In genomic region chr2:91972121-91972566, GRCm38 (mm10) we compare ENCODE assay signal across 8 mouse cellular contexts. TPM values are rescaled to one million over a fixed set of nuclear protein-coding genes. Genes with fewer than 3 reads are reported as not detected.
DNase-seq lines count a peak whose midpoint lies in the region; ATAC-seq lines count a peak whose summit lies in the region.
"Had no signal": no experiment of that assay in that cellular context is flagged by ENCODE, and none has a peak within 500 bp of the region (broad histone marks: within the 10 kb centered on the region; RNA-seq: fewer than 3 reads in every experiment).

No protein-coding gene starts in this region.

- WGBS in forebrain, embryonic 13.5 days: 42% methylated on average over 13 of the region's 13 CpGs
- 43% methylated on average over 13 of the region's 13 CpGs for WGBS in limb, embryonic 10.5 days
- WGBS in neural tube, embryonic 13.5 days: 17% methylated on average over 13 of the region's 13 CpGs

- peaks cover 42% of the 10 kb centered on the region for H3K4me1 ChIP-seq in forebrain, embryonic 13.5 days
- H3K4me1 ChIP-seq in limb, embryonic 10.5 days: peaks cover 54% of the 10 kb centered on the region
- peaks cover 46% of the 10 kb centered on the region for H3K4me1 ChIP-seq in neural tube, embryonic 13.5 days (replicated peaks)

- peak overlapping the region; percentile 71 for H3K27ac ChIP-seq in forebrain, embryonic 13.5 days
- H3K27ac ChIP-seq in limb, embryonic 10.5 days: peak overlapping the region; percentile 64; the same call in 1 of the 2 replicates
- H3K27ac ChIP-seq in neural tube, embryonic 13.5 days (replicated peaks): peak overlapping the region; percentile 79
- H3K27ac ChIP-seq: embryonic facial prominence, embryonic 12.5 days had no signal

- ATAC-seq in forebrain, embryonic 13.5 days: no peak
- ATAC-seq in neural tube, embryonic 13.5 days (ENCODE audit: low read depth): no peak

- DNase-seq in retina, postnatal 1 day: peak; percentile 38
- DNase-seq in retina, embryonic 14.5 days (ENCODE audit: low spot score): no peak
- no peak for DNase-seq in limb, embryonic 10.5 days (ENCODE audit: low spot score)
- DNase-seq in cerebellum, postnatal 14 days: no peak
- DNase-seq in cerebellum, adult 8-10 months: no peak

- H3K27me3 ChIP-seq in forebrain, embryonic 13.5 days: peaks cover 50% of the 10 kb centered on the region
- peaks cover 75% of the 10 kb centered on the region for H3K27me3 ChIP-seq in limb, embryonic 10.5 days (ENCODE audit: low read depth, poor library complexity, severe bottlenecking)
- peaks cover 40% of the 10 kb centered on the region for H3K27me3 ChIP-seq in neural tube, embryonic 13.5 days

- no peaks in the 10 kb centered on the region for H3K9me3 ChIP-seq in forebrain, embryonic 13.5 days (replicated peaks)
- no peaks in the 10 kb centered on the region for H3K9me3 ChIP-seq in limb, embryonic 10.5 days (replicated peaks)
- no peaks in the 10 kb centered on the region for H3K9me3 ChIP-seq in neural tube, embryonic 13.5 days
- H3K9me3 ChIP-seq: embryonic facial prominence, embryonic 12.5 days had no signal

- peak overlapping the region; percentile 50; the same call in 1 of the 2 replicates for H3K4me2 ChIP-seq in forebrain, embryonic 13.5 days
- peak overlapping the region; percentile 33 for H3K4me2 ChIP-seq in neural tube, embryonic 13.5 days

- H3K9ac ChIP-seq in forebrain, embryonic 13.5 days: no peak overlapping the region
- no peak overlapping the region for H3K9ac ChIP-seq in neural tube, embryonic 13.5 days
- H3K9ac ChIP-seq: embryonic facial prominence, embryonic 12.5 days had no signal

- H3K36me3 ChIP-seq in forebrain, embryonic 13.5 days (ENCODE audit: poor library complexity, severe bottlenecking): no peaks in the 10 kb centered on the region
- H3K36me3 ChIP-seq in limb, embryonic 10.5 days: no peaks in the 10 kb centered on the region
- H3K36me3 ChIP-seq in neural tube, embryonic 13.5 days: no peaks in the 10 kb centered on the region
- H3K36me3 ChIP-seq: embryonic facial prominence, embryonic 12.5 days had no signal

- H3K4me3 ChIP-seq in forebrain, embryonic 13.5 days: no peak overlapping the region
- H3K4me3 ChIP-seq in limb, embryonic 10.5 days: no peak overlapping the region
- H3K4me3 ChIP-seq in neural tube, embryonic 13.5 days: no peak overlapping the region
- H3K4me3 ChIP-seq: embryonic facial prominence, embryonic 12.5 days had no signal

RNA-seq across cellular contexts. Expression of gene Dgkz, which starts 3.5 kb away (rescaled TPM):
- polyA plus RNA-seq in forebrain, embryonic 13.5 days (2015; fragmentation: Nextera tagmentation; extraction: Ambion mirVana): 18.5 and 23.1 TPM in 2 replicates
- 57.3 and 59.9 TPM in 2 replicates for polyA plus RNA-seq in limb, embryonic 10.5 days (2016; fragmentation: Nextera tagmentation; extraction: Ambion mirVana)
- 35.7 and 38.8 TPM in 2 replicates for polyA plus RNA-seq in neural tube, embryonic 13.5 days (2015; fragmentation: Nextera tagmentation; extraction: Ambion mirVana)

RNA-seq across cellular contexts. Expression of gene Gm9821, which starts 26.6 kb away (rescaled TPM):
- 0.18 and 0.41 TPM in 2 replicates for polyA plus RNA-seq in forebrain, embryonic 13.5 days (2015; fragmentation: Nextera tagmentation; extraction: Ambion mirVana)
- polyA plus RNA-seq in limb, embryonic 10.5 days (2016; fragmentation: Nextera tagmentation; extraction: Ambion mirVana): 0.33 and 0.56 TPM in 2 replicates
- 0.22 TPM in 1 of 2 replicates, not detected in the other for polyA plus RNA-seq in neural tube, embryonic 13.5 days (2015; fragmentation: Nextera tagmentation; extraction: Ambion mirVana)

RNA-seq across cellular contexts. Expression of gene Mdk, which starts 40.0 kb away (rescaled TPM):
- polyA plus RNA-seq in forebrain, embryonic 13.5 days (2015; fragmentation: Nextera tagmentation; extraction: Ambion mirVana): 609 and 621 TPM in 2 replicates
- polyA plus RNA-seq in limb, embryonic 10.5 days (2016; fragmentation: Nextera tagmentation; extraction: Ambion mirVana): 2,617 and 2,689 TPM in 2 replicates
- polyA plus RNA-seq in neural tube, embryonic 13.5 days (2015; fragmentation: Nextera tagmentation; extraction: Ambion mirVana): 289 and 336 TPM in 2 replicates

RNA-seq across cellular contexts. Expression of gene Chrm4, which starts 45.1 kb away (rescaled TPM):
- 0.83 and 0.88 TPM in 2 replicates for polyA plus RNA-seq in forebrain, embryonic 13.5 days (2015; fragmentation: Nextera tagmentation; extraction: Ambion mirVana)
- 0.67 and 0.76 TPM in 2 replicates for polyA plus RNA-seq in limb, embryonic 10.5 days (2016; fragmentation: Nextera tagmentation; extraction: Ambion mirVana)
- 1.2 and 1.5 TPM in 2 replicates for polyA plus RNA-seq in neural tube, embryonic 13.5 days (2015; fragmentation: Nextera tagmentation; extraction: Ambion mirVana)

RNA-seq across cellular contexts. Expression of gene Creb3l1, which starts 52.2 kb away (rescaled TPM):
- polyA plus RNA-seq in forebrain, embryonic 13.5 days (2015; fragmentation: Nextera tagmentation; extraction: Ambion mirVana): 0.52 and 0.71 TPM in 2 replicates
- polyA plus RNA-seq in limb, embryonic 10.5 days (2016; fragmentation: Nextera tagmentation; extraction: Ambion mirVana): 0.45 and 1.1 TPM in 2 replicates
- polyA plus RNA-seq in neural tube, embryonic 13.5 days (2015; fragmentation: Nextera tagmentation; extraction: Ambion mirVana): 3.3 and 3.7 TPM in 2 replicates
